Mouse (Mus musculus) myocyte (in vitro differentiated cells): ENCODE results near the gene Gm42417.

Experiments used
- CEBPB ChIP-seq: IDR thresholded peaks from 2 replicates; pipeline ENCODE4 v1.6.1; 2011; ENCODE audit warnings: mild to moderate bottlenecking, moderate library complexity; ENCODE audit not compliant: poor library complexity, insufficient read depth, severe bottlenecking
- E2F4 ChIP-seq: IDR thresholded peaks from one replicate; pipeline ENCODE4 v1.6.1; 2011; ENCODE audit warnings: mild to moderate bottlenecking, control low read depth, moderate library complexity; ENCODE audit not compliant: insufficient read depth
- MAX ChIP-seq: IDR thresholded peaks from one replicate; pipeline ENCODE4 v1.6.1; 2011; ENCODE audit warnings: low read depth, mild to moderate bottlenecking, control low read depth
- MYOG ChIP-seq, 3 experiments: IDR thresholded peaks; one replicate each; pipeline ENCODE4 v1.6.1; 2011; ENCODE audit warnings: control low read depth in 2 of 3, low read depth in 2 of 3, mild to moderate bottlenecking in 2 of 3; ENCODE audit not compliant: insufficient read length in 2 of 3, control insufficient read depth in 1 of 3, insufficient read depth in 1 of 3
- POLR2A ChIP-seq: IDR thresholded peaks from one replicate; pipeline ENCODE4 v1.6.1; 2011; ENCODE audit warnings: low read depth, mild to moderate bottlenecking, control low read depth, moderate library complexity; ENCODE audit not compliant: insufficient read length
- POLR2AphosphoS2 ChIP-seq: IDR thresholded peaks from one replicate; pipeline ENCODE4 v1.6.1; 2011; ENCODE audit warnings: low read depth, control low read depth; ENCODE audit not compliant: insufficient read length
- REST ChIP-seq: IDR thresholded peaks from one replicate; pipeline ENCODE4 v1.6.1; 2011; ENCODE audit warnings: mild to moderate bottlenecking, control low read depth, moderate library complexity; ENCODE audit not compliant: insufficient read depth, insufficient read length
- TCF12 ChIP-seq: IDR thresholded peaks from one replicate; pipeline ENCODE4 v1.6.1; 2011; ENCODE audit warnings: mild to moderate bottlenecking, control low read depth; ENCODE audit not compliant: poor library complexity, insufficient read depth, severe bottlenecking
- TCF3 ChIP-seq: IDR thresholded peaks from one replicate; pipeline ENCODE4 v1.6.1; 2011; ENCODE audit warnings: low read depth, control low read depth; ENCODE audit not compliant: insufficient read length
- USF1 ChIP-seq: IDR thresholded peaks from one replicate; pipeline ENCODE4 v1.6.1; 2011; ENCODE audit warnings: low read depth, mild to moderate bottlenecking, control low read depth, moderate library complexity

GRCm38 (mm10) chr1:36542925-36543324 is 3.7 kb upstream of the Gm42417 start:
- TF ChIP-seq POLR2A (no peak), TCF12 (no peak), MAX (no peak), USF1 (no peak), E2F4 (no peak), POLR2AphosphoS2 (no peak), TCF3 (no peak), CEBPB (no peak), MYOG (IDR thresholded peaks at IDR 0.05; ENCODE audit: control insufficient read depth in 1 of 3, insufficient read depth in 1 of 3, insufficient read length in 2 of 3, low read depth in 2 of 3) (peak in 2 of 3 experiments; percentile 41 to 51), REST (no peak)
